Mouse (Mus musculus): Measurements from ENCODE around the gene Zfp57. TPM values are rescaled to one million over a fixed set of nuclear protein-coding genes. Genes with fewer than 3 reads are reported as not detected.

Gene Zfp57
- polyA plus RNA-seq, 1 experiment: 80.0 TPM

GRCm38 (mm10) chr17:36993770-36994325 is 7.1 kb upstream of the Zfp57 start:
- H3K27ac ChIP-seq (ENCODE audit: insufficient read depth, low read length): no peak overlapping the region
- TF ChIP-seq POLR2A (IDR thresholded peaks at IDR 0.05; ENCODE audit: low read depth, low read length) (no peak), CTCF (IDR thresholded peaks at IDR 0.05; ENCODE audit: borderline replicate concordance, insufficient read depth, low read length) (no peak)
- no peak overlapping the region for H3K4me3 ChIP-seq (ENCODE audit: insufficient read depth, low read length)
- peaks cover 3% of the 10 kb centered on the region; the same call in 1 of the 2 replicates for H3K4me1 ChIP-seq (ENCODE audit: control insufficient read depth, insufficient read depth, low read length)

GRCm38 (mm10) chr17:36994528-36994927 is 6.4 kb upstream of the Zfp57 start:
- Histone ChIP-seq H3K27ac (ENCODE audit: insufficient read depth, low read length) (no peak overlapping the region), H3K4me1 (ENCODE audit: control insufficient read depth, insufficient read depth, low read length) (peaks cover 3% of the 10 kb centered on the region; the same call in 1 of the 2 replicates), H3K4me3 (ENCODE audit: insufficient read depth, low read length) (no peak overlapping the region)
- TF ChIP-seq CTCF (IDR thresholded peaks at IDR 0.05; ENCODE audit: borderline replicate concordance, insufficient read depth, low read length): no peak
- no peak for TF ChIP-seq POLR2A (IDR thresholded peaks at IDR 0.05; ENCODE audit: low read depth, low read length)

GRCm38 (mm10) chr17:36995448-36995847 is 5.5 kb upstream of the Zfp57 start:
- peaks cover 3% of the 10 kb centered on the region; the same call in 1 of the 2 replicates for H3K4me1 ChIP-seq (ENCODE audit: control insufficient read depth, insufficient read depth, low read length)
- no peak overlapping the region for H3K4me3 ChIP-seq (ENCODE audit: insufficient read depth, low read length)
- TF ChIP-seq POLR2A (IDR thresholded peaks at IDR 0.05; ENCODE audit: low read depth, low read length): no peak
- TF ChIP-seq CTCF (IDR thresholded peaks at IDR 0.05; ENCODE audit: borderline replicate concordance, insufficient read depth, low read length): no peak
- no peak overlapping the region for H3K27ac ChIP-seq (ENCODE audit: insufficient read depth, low read length)

GRCm38 (mm10) chr17:36997033-36997735 is 3.8 kb upstream of the Zfp57 start:
- TF ChIP-seq POLR2A (IDR thresholded peaks at IDR 0.05; ENCODE audit: low read depth, low read length) (no peak), CTCF (IDR thresholded peaks at IDR 0.05; ENCODE audit: borderline replicate concordance, insufficient read depth, low read length) (peak; percentile 79; the same call in 1 of the 2 replicates)
- Histone ChIP-seq H3K4me1 (ENCODE audit: control insufficient read depth, insufficient read depth, low read length) (peaks cover 3% of the 10 kb centered on the region; the same call in 1 of the 2 replicates), H3K27ac (ENCODE audit: insufficient read depth, low read length) (no peak overlapping the region), H3K4me3 (ENCODE audit: insufficient read depth, low read length) (no peak overlapping the region)

GRCm38 (mm10) chr17:36998477-36998876 is 2.5 kb upstream of the Zfp57 start:
- Histone ChIP-seq H3K4me3 (ENCODE audit: insufficient read depth, low read length) (no peak overlapping the region), H3K4me1 (ENCODE audit: control insufficient read depth, insufficient read depth, low read length) (peaks cover 3% of the 10 kb centered on the region; the same call in 1 of the 2 replicates), H3K27ac (ENCODE audit: insufficient read depth, low read length) (no peak overlapping the region)
- TF ChIP-seq CTCF (IDR thresholded peaks at IDR 0.05; ENCODE audit: borderline replicate concordance, insufficient read depth, low read length) (no peak), POLR2A (IDR thresholded peaks at IDR 0.05; ENCODE audit: low read depth, low read length) (no peak)

GRCm38 (mm10) chr17:37002364-37003330 is 1.7 kb downstream of the Zfp57 start:
- TF ChIP-seq POLR2A (IDR thresholded peaks at IDR 0.05; ENCODE audit: low read depth, low read length) (peak; percentile 81), CTCF (IDR thresholded peaks at IDR 0.05; ENCODE audit: borderline replicate concordance, insufficient read depth, low read length) (no peak)
- peak overlapping the region; percentile 56 for H3K27ac ChIP-seq (ENCODE audit: insufficient read depth, low read length)
- peaks cover 2% of the 10 kb centered on the region; the same call in 1 of the 2 replicates for H3K4me1 ChIP-seq (ENCODE audit: control insufficient read depth, insufficient read depth, low read length)
- H3K4me3 ChIP-seq (ENCODE audit: insufficient read depth, low read length): peak overlapping the region; percentile 66

GRCm38 (mm10) chr17:37003366-37003765 is 2.4 kb downstream of the Zfp57 start:
- Histone ChIP-seq H3K27ac (ENCODE audit: insufficient read depth, low read length) (no peak overlapping the region), H3K4me3 (ENCODE audit: insufficient read depth, low read length) (peak overlapping the region; percentile 66), H3K4me1 (ENCODE audit: control insufficient read depth, insufficient read depth, low read length) (peaks cover 2% of the 10 kb centered on the region; the same call in 1 of the 2 replicates)
- no peak for TF ChIP-seq POLR2A (IDR thresholded peaks at IDR 0.05; ENCODE audit: low read depth, low read length)

- TF ChIP-seq POLR2A (IDR thresholded peaks at IDR 0.05; ENCODE audit: low read depth, low read length) (no peak), CTCF (IDR thresholded peaks at IDR 0.05; ENCODE audit: borderline replicate concordance, insufficient read depth, low read length) (no peak)
- Histone ChIP-seq H3K4me1 (ENCODE audit: control insufficient read depth, insufficient read depth, low read length) (peaks cover 2% of the 10 kb centered on the region; the same call in 1 of the 2 replicates), H3K27ac (ENCODE audit: insufficient read depth, low read length) (no peak overlapping the region), H3K4me3 (ENCODE audit: insufficient read depth, low read length) (no peak overlapping the region)
Observed at GRCm38 (mm10) chr17:37008161-37008560, 7.2 kb downstream of the Zfp57 start.

GRCm38 (mm10) chr17:37009460-37010042 is 8.6 kb downstream of the Zfp57 start:
- no peak overlapping the region for H3K4me3 ChIP-seq (ENCODE audit: insufficient read depth, low read length)
- TF ChIP-seq POLR2A (IDR thresholded peaks at IDR 0.05; ENCODE audit: low read depth, low read length) (no peak), CTCF (IDR thresholded peaks at IDR 0.05; ENCODE audit: borderline replicate concordance, insufficient read depth, low read length) (no peak)
- H3K4me1 ChIP-seq (ENCODE audit: control insufficient read depth, insufficient read depth, low read length): no peaks in the 10 kb centered on the region
- H3K27ac ChIP-seq (ENCODE audit: insufficient read depth, low read length): no peak overlapping the region

Measured in embryonic fibroblast, embryonic 13.5 days (primary cell).